Mouse (Mus musculus) liver, adult 2 months (tissue): ENCODE measurements at regions not wholly inside any gene's neighbourhood (a gene's known extent, or its start where the extent isn't known, plus 50 kb on each side); places are given as distances from the start of the nearest gene placed in this dataset.

Experiments used
- DNase-seq: peaks from one replicate; pipeline ENCODE4 v3.0.0-alpha.2; 2011; ENCODE audit warnings: low read depth, low spot score; ENCODE audit errors: extremely low read depth
- H3K27ac ChIP-seq: fragments of 200-500 bp; replicated peaks from 2 replicates; pipeline ENCODE4 v1.5.1; 2012; ENCODE audit warnings: low read depth, mild to moderate bottlenecking, control low read depth, inconsistent platforms, low read length; ENCODE audit not compliant: insufficient read depth
- H3K27me3 ChIP-seq: fragments of 200-500 bp; 2 replicates; pipeline ENCODE4 v1.6.1; 2012; ENCODE audit warnings: mild to moderate bottlenecking, moderate library complexity, low read length, inconsistent platforms; ENCODE audit not compliant: control insufficient read depth, insufficient read depth
- H3K36me3 ChIP-seq: fragments of 200-500 bp; 2 replicates; pipeline ENCODE4 v1.6.1; 2012; ENCODE audit warnings: low read length, inconsistent platforms; ENCODE audit not compliant: control insufficient read depth, insufficient read depth
- H3K4me1 ChIP-seq: fragments of 200-500 bp; 2 replicates; pipeline ENCODE4 v1.6.1; 2011; ENCODE audit warnings: low read length; ENCODE audit not compliant: control insufficient read depth, insufficient read depth
- H3K4me3 ChIP-seq: fragments of 200-500 bp; 2 replicates; pipeline ENCODE4 v1.5.1; 2011; ENCODE audit warnings: low read depth, mild to moderate bottlenecking, control low read depth, low read length, moderate library complexity; ENCODE audit not compliant: insufficient read depth
- H3K79me2 ChIP-seq: fragments of 200-500 bp; 2 replicates; pipeline ENCODE4 v1.6.1; 2012; ENCODE audit warnings: inconsistent platforms, mild to moderate bottlenecking, low read length, moderate library complexity; ENCODE audit not compliant: control insufficient read depth, insufficient read depth
- H3K9ac ChIP-seq: fragments of 200-500 bp; 2 replicates; pipeline ENCODE4 v1.6.1; 2012; ENCODE audit warnings: low read depth, mild to moderate bottlenecking, control low read depth, inconsistent platforms, low read length
- CTCF ChIP-seq: fragments of 200-500 bp; IDR thresholded peaks from 2 replicates; pipeline ENCODE4 v1.5.1; 2011; ENCODE audit warnings: low read depth, low read length, control low read depth
- POLR2A ChIP-seq: fragments of 200-500 bp; IDR thresholded peaks from 2 replicates; pipeline ENCODE4 v1.6.1; 2011; ENCODE audit warnings: low read length, control low read depth; ENCODE audit not compliant: insufficient read depth; ENCODE audit errors: extremely low read depth
- WGBS: fragments of 180-500 bp; shearing (Covaris S2); methylation state at CpG from one replicate; pipeline ENCODE4 v1.1.7; 2018; 5-methylcytosine and 5-hydroxymethylcytosine counted together

- Histone ChIP-seq H3K27ac (no peak overlapping the region), H3K36me3 (no peaks in the 10 kb centered on the region), H3K9ac (no peak overlapping the region), H3K4me1 (no peaks in the 10 kb centered on the region), H3K4me3 (no peak overlapping the region), H3K79me2 (no peaks in the 10 kb centered on the region), H3K27me3 (no peaks in the 10 kb centered on the region)
- WGBS: 89% methylated on average over 6 of the region's 6 CpGs
- no peak for TF ChIP-seq CTCF
- TF ChIP-seq POLR2A: no peak
- no peak for DNase-seq
These were observed 87.7 kb downstream of the Fam43a start for GRCm38 (mm10) chr16:30687225-30687624.

- no peaks in the 10 kb centered on the region for H3K79me2 ChIP-seq
- no peak overlapping the region for H3K9ac ChIP-seq
- no peak overlapping the region for H3K4me3 ChIP-seq
- H3K4me1 ChIP-seq: no peaks in the 10 kb centered on the region
- no peak for TF ChIP-seq CTCF
- TF ChIP-seq POLR2A: no peak
- 88% methylated on average over 8 of the region's 8 CpGs for WGBS
- no peak overlapping the region for H3K27ac ChIP-seq
- H3K27me3 ChIP-seq: no peaks in the 10 kb centered on the region
- no peaks in the 10 kb centered on the region for H3K36me3 ChIP-seq
- DNase-seq: no peak
These were observed 88.2 kb downstream of the Fam43a start for GRCm38 (mm10) chr16:30687682-30688081.

- DNase-seq: no peak
- Histone ChIP-seq H3K36me3 (no peaks in the 10 kb centered on the region), H3K27ac (no peak overlapping the region), H3K4me3 (no peak overlapping the region), H3K79me2 (no peaks in the 10 kb centered on the region), H3K27me3 (no peaks in the 10 kb centered on the region), H3K9ac (no peak overlapping the region), H3K4me1 (no peaks in the 10 kb centered on the region)
- 94% methylated on average over 4 of the region's 4 CpGs for WGBS
- TF ChIP-seq CTCF (no peak), POLR2A (no peak)
These were observed 91.0 kb downstream of the Fam43a start for GRCm38 (mm10) chr16:30690531-30690930.

GRCm38 (mm10) chr16:30691964-30692363, 92.4 kb downstream of the Fam43a start:
- Histone ChIP-seq H3K27ac (no peak overlapping the region), H3K27me3 (no peaks in the 10 kb centered on the region), H3K4me3 (no peak overlapping the region)

GRCm38 (mm10) chr16:30692541-30693141, 93.1 kb downstream of the Fam43a start:
- TF ChIP-seq POLR2A (no peak), CTCF (no peak)
- no peak for DNase-seq

More at GRCm38 (mm10) chr16:30691964-30692363, 92.4 kb downstream of the Fam43a start:
- 89% methylated on average over 15 of the region's 15 CpGs for WGBS
- Histone ChIP-seq H3K79me2 (no peaks in the 10 kb centered on the region), H3K9ac (no peak overlapping the region), H3K36me3 (no peaks in the 10 kb centered on the region), H3K4me1 (no peaks in the 10 kb centered on the region)
- no peak for TF ChIP-seq POLR2A
- TF ChIP-seq CTCF: no peak
- no peak for DNase-seq

GRCm38 (mm10) chr16:30693206-30693605, 93.7 kb downstream of the Fam43a start:
- no peaks in the 10 kb centered on the region for H3K79me2 ChIP-seq
- no peak overlapping the region for H3K27ac ChIP-seq
- H3K27me3 ChIP-seq: no peaks in the 10 kb centered on the region
- no peaks in the 10 kb centered on the region for H3K4me1 ChIP-seq
- H3K36me3 ChIP-seq: no peaks in the 10 kb centered on the region
- no peak for TF ChIP-seq CTCF
- no peak for TF ChIP-seq POLR2A
- H3K4me3 ChIP-seq: no peak overlapping the region
- WGBS: 89% methylated on average over 3 of the region's 3 CpGs
- no peak for DNase-seq
- H3K9ac ChIP-seq: no peak overlapping the region

More at GRCm38 (mm10) chr16:30692541-30693141, 93.1 kb downstream of the Fam43a start:
- H3K4me3 ChIP-seq: no peak overlapping the region
- no peak overlapping the region for H3K9ac ChIP-seq
- no peak overlapping the region for H3K27ac ChIP-seq
- WGBS: 78% methylated on average over 5 of the region's 5 CpGs
- H3K36me3 ChIP-seq: no peaks in the 10 kb centered on the region
- H3K79me2 ChIP-seq: no peaks in the 10 kb centered on the region
- H3K4me1 ChIP-seq: no peaks in the 10 kb centered on the region
- no peaks in the 10 kb centered on the region for H3K27me3 ChIP-seq
